Mouse (Mus musculus): ENCODE measurements at regions not wholly inside any gene's neighbourhood (a gene's known extent, or its start where the extent isn't known, plus 50 kb on each side); places are given as distances from the start of the nearest gene placed in this dataset.
A peak's percentile ranks its signal among the peaks of the same experiment; 100 is the strongest.
"Not testable (repeated sequence)": the region's sequence is repeated elsewhere in the genome, so short reads cannot be mapped to it uniquely, and the experiment has no call there.

DNA sequence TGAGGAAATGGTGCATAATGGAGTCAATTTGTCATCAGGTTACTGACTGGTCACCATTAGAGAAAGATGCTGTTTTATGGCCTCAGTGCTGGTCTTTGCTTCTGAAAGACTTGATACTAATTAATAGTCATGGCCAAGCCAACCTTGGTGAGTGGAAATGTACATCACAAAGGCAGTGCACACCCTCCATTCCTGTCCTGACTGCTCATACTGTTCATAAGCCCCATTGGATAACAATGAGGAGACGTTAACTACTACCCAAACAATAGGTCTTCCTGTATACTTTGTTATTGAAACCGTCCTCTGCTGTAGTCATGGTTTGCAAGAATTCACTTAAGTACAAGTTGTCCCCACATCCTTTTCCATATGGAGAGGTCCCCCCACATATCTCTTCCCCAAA is 605.8 kb upstream of the Slc35b3 start:
- no peak for DNase-seq (ENCODE audit: extremely low read depth, low read depth, low spot score)

DNA sequence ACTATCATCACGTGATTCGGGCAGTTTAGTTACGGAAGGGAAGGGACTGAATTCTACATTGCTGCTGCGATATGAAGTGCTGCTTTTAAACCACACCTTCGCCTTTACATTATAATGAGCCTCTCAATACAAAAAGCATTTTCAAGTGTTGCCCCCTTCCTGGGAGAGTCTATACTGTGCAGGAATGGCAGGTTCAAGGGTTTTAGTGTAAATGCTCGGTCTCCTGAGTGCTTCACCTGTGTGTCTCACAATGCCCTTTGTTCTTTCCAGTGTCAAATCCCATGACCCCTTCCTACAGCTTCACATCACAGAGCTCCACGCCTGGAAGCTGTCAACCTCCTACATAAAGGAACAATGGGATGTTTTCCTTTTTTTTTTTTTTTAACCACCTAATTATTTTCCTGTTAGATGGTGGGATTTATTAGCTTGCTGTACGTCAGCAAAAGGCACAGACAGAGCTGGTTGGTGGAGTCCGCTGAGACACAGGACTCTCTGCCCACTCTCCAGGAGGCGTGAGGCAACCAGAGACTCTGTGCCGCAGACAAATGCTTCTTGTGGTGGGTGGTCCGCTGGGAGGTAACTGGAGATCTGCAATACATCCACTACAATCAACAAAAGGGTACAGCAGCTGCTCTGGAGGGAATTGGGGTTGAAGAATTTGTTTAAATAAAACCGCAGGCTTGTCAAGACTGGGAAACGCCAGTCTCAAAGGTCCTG is 577.2 kb upstream of the Slc35b3 start:
- no peak for DNase-seq (ENCODE audit: extremely low read depth, low read depth, low spot score)

DNA sequence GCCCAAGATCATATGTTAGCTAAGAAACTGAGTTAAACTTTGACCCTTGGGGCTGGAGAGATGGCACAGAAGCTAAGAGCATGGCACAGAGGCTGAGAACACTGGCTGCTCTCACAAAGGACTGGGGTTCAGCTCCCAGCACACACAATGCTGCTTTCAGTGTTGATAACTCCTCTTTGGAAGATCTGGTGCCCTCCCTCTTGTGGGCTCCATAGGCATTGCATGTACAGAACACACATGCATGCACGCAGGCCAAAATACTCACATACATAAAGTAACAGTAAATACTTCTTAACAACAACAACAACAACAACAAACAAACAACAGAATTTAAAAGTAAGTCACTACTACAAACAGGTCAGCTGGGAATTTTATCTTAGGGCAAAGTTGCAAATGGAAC is 565.8 kb upstream of the Slc35b3 start:
- no peak for DNase-seq (ENCODE audit: extremely low read depth, low read depth, low spot score)

DNA sequence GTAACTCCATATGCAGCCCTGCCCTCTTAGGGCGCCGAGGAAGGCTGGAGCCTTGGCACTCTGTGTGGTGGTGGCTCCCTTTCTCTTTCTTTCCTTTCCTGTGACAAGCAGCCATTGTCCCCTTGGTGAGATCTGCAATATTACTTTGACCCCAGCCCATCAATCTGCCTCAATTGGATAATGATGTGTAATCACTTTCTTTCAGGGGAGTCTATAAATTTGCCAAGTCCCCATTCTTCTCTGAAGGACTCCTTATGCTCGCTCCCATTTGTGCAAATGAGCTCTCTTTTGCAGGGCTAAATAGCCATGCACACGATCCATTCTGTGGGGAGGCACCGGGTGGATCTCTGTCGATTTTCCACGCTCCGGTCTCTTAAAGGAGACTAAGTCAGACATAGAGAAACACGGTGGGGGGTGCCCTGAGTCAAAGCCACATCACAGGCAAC is 563.2 kb upstream of the Slc35b3 start:
- DNase-seq (ENCODE audit: extremely low read depth, low read depth, low spot score), result no peak

DNA sequence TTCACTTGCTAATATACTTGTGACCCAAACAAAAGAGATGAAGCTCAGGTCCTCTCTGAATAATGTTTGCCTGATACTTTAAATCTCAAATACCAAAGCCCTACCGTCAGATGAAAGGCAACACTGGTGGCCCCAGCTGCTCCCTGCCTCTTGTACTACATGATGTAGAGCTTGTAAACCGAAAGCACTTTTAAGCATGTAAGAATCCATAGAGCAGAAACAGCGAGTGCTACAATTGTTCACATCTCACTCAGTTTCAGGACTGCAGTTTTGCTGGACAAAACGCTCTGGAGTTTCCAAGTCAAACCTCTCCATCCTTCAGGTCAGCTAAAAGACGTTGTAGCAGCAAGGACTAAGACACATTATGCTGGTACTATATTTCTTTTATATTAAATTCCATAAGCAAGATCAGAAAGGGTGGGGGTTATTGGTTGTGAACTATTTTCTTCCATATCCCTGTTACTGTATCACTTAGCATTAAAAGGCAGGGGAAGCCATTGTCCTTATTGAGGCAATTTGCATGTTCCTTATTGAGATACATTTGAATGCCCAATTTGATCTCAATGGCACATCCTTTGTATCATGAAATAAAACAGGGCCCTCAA is 562.7 kb upstream of the Slc35b3 start:
- DNase-seq (ENCODE audit: extremely low read depth, low read depth, low spot score), result no peak

DNA sequence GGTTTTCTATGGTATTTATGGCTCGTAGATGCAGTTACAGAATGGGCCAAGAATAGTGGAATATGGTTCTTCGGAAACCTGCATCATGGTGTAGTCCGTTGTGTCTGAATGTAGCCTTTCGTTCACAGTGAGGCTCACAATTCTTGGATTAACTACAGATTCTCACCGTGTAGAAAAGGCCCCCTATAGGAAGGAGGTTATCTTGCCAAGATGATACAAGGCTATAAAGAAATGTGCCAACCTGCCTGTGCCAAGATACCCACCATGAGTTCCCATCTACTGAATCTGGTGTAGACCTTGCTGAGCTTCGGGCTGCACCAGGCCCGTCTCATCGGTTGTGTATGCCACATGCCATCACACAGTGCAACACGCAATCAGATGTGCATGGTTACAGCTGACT is 560.2 kb upstream of the Slc35b3 start:
- no peak for DNase-seq (ENCODE audit: extremely low read depth, low read depth, low spot score)

DNA sequence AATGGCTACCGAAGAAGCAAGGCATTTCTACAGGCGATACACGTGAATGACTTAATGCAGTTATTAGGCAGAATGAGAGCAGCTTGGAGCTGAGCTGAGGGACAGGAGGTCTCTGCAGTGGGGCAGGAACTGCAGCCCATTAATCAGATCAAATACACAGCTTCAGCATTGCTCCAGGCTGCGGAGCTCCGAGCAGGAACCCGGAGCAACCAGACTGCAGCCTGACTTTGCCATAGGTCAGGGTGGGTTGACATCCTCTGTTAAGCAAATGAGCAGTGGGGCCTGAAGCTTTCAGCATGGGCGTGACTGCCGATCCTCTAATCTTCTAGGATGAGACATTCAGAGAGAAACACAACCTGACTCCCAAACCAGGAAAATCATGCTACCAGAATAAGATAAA is 555.4 kb upstream of the Slc35b3 start:
- DNase-seq (ENCODE audit: extremely low read depth, low read depth, low spot score), result no peak

DNA sequence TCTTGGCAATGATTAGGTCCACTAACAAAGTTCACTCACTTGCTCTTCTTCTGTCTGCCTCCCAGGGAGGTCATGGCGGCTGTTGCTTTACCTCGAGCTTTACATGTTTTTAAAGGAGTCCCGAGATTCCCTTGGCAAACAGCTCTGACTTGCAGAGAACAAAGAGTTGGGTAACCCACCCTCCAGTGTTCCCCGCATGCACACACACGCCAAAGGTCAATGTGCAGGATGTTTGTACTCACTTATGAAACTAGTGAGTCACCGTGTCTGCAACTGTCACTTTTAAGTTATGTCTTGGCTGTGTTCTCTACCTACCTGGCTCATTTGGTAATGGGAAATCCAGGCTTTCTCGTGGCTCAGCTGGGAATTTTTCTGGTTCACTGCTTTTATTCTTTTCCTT is 529.1 kb upstream of the Slc35b3 start:
- DNase-seq (ENCODE audit: extremely low read depth, low read depth, low spot score), result peak; percentile 81

DNA sequence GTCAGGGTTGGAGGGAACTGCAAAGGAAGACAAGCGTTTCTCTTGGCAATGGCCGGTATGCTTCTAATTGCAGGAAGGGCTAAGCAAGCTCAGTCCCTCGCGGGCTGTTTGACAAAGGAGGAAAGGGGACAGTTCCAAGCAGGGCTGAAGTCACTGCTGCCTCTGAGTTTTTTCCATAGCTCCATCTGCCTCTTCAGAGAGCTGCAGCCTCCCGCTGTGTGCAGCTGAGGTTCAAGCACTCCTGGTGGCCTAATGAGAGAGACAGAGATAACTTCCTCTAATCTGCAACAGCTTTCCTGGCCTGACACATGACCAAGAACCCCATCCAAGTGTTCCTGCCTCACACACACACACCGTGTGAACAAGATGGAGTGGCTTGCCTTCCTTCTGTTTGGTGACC is 511.9 kb upstream of the Slc35b3 start:
- no peak for DNase-seq (ENCODE audit: extremely low read depth, low read depth, low spot score)

DNA sequence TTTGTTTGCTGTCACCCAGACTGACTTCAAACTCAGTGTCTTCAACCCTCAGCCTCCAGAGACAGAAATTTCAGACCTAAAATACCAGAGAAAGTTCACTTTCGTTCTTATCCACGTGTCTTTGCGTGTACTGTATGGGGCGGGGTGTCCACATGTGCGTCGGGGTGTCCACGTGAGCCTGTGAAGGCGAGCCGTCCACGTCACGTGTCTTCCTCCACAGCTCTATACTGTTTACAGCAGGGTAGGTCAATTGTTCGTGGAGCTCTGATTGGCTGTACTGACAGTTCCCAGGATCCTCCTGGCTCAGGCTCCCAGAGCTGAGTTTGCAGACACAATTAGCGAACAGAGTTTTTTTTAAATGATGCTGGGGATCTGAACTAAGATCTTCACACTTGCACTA is 481.1 kb upstream of the Slc35b3 start:
- DNase-seq (ENCODE audit: extremely low read depth, low read depth, low spot score), result no peak

DNA sequence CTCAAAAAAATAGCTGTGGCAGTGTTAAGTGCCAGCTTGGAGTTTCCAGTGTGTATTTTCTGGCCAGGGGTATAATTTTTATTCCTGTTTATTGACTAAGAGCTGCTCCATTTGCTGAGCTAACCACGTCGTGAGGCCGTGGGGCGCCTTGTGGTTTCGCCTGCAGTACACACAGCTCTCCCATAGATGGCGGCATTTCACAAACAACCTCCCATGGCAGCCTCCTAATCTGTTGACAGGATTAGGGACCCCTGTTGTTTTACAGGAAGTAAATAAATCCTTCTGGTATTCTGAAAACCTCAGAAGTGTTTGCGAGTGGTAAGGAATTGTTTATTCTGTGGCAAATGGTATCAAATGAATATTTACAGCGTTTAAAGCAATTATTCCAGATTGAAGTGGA is 480.2 kb upstream of the Slc35b3 start:
- DNase-seq (ENCODE audit: extremely low read depth, low read depth, low spot score), result no peak

DNA sequence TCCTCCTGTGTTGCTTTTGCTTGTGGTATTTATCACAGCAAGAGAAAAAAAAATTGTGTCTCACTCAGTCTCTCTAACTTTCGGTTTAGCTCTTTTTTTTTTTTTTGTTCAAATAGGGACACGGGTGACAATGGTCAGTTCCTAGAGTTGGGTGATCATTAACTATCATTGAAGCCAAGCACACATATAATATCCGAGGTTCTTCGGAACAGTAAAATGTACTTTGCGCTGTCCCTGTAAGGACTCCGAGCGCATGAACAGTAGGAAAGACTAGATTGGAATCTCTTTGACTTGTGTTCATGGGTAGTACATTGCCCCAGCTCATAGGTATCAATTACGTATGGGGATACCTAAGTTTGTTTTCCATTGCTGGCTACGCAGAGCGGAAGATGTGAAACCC is 479.7 kb upstream of the Slc35b3 start:
- DNase-seq (ENCODE audit: extremely low read depth, low read depth, low spot score), result no peak

DNA sequence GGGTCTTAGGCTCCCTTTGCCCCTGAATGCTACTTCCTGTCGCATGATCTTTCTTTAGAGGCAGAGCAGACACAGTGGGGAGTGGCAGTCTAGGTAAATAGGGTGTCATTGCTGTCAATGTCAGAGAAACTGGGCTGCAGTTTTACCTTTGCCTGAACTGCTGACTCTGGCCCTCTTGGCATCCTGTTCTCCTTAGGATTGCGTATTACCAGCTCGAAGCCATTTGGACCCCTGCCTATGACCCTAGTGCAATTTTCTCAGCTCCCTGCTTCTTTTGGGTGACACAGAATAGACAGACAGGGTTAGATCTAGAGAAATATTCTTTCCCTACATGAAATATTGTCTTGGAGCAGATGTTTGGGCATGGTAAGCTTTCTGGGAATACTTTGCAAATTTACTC is 467.3 kb upstream of the Slc35b3 start:
- DNase-seq (ENCODE audit: extremely low read depth, low read depth, low spot score), result no peak

DNA sequence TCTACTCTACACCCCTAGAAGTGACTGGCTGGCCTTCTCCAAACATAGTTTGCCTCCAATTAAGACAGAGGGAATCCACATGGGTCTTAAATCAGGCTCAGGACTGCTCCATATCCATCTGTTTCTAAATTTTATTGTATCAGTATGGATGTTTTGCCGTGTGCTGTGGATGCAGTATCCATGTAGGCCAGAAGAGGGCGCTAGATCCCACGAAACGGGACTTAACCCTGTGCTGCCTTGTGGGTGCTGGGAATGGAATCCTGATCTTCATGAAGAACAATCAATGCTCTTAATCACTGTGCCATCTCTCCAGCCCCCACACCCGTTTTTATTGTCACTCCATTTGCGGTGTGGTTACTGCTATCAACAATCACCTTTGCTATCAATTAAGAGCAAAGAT is 465.3 kb upstream of the Slc35b3 start:
- DNase-seq (ENCODE audit: extremely low read depth, low read depth, low spot score), result no peak

DNA sequence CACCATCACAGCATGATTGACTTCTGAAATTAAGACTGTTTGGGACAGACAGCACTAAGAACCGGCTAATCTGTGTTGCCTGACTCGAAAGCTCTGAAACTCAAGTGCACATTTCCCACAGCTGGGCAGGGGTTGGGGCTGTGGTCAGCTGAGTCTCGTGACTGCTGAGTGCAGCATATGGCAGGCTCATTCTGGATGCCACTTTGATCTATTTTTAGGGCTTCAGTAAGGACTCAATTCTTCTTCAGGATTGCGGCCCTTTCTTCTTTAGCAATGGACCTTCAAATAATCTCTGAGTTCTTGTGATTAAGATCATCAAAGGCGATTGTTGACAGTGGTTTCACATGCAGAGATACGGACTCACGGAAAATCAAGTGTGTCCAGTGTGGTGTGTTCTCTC is 457.5 kb upstream of the Slc35b3 start:
- no peak for DNase-seq (ENCODE audit: extremely low read depth, low read depth, low spot score)

DNA sequence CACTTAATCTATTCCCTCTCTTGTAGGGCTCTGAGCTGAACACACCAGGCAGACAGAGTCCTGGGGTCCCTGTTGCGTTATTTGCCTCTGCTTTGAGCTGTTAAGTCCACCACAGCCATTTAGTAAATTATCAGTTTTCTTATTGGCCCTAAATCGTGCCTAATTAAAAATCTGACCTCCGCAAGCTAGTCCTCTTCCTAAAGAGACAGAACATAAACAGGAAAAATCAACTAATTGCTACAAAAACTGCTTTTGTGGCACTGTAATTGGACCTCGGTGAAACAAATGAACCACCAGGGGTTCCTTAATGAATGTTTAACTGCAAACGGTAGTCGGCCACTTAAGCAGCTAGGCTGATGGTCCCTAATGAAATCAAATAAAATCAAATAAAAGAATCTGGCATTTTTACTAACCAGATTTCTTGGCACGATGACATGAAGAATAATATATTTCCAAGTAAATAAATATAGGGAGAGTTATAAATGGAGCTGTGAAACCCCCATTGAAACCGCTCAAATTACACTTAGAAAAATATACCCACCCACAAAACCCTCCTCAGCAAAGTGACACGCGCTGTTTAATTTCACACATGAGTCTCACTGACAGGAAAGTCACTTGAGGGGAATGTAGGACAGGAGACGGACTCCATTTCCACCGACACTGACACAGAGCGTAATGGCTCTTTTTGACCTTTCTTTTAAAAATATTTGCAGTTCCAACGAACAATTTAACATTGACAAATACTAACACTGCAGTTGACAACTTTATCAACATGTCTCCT is 451.0 kb upstream of the Slc35b3 start:
- no peak for DNase-seq (ENCODE audit: extremely low read depth, low read depth, low spot score)

DNA sequence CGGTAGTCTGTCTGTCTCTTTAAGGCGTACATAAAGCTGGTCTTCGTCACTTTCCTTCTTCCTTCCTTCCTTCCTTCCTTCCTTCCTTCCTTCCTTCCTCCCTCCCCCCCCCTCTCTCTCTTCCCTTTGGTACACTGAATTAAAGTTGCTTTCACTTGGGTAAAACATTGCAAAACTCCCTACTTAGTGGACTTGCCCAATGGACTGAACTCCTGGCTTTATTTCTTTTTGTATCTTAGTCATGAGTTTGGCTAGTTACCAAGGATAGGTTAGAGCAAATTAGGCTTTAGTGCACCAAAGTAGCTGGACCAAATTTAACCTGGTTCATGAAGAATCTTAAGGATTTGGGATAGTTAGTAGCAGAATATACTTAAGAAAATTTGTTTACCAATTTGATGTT is 431.9 kb upstream of the Slc35b3 start:
- peak; percentile 5 for DNase-seq (ENCODE audit: extremely low read depth, low read depth, low spot score)

DNA sequence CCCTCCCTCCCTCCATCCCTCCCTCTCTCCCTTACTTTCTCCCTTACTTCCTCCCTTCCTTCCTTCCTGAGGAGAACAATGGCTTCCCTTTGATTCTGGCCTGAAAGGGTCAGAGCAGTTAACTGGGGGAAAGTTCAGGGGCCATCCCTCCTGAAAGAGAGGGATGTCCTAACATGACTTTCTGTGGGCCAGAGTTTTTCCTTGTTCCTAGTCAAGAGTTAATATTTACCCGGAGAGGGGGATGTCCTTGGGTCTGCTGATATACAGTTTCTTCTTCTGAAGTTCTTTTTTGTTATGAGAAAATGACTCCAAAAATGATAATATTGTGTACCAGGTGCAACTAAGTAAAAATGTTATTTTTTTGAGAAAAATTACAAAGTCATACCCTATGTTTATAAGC is 431.5 kb upstream of the Slc35b3 start:
- DNase-seq (ENCODE audit: extremely low read depth, low read depth, low spot score), result not testable (repeated sequence)

DNA sequence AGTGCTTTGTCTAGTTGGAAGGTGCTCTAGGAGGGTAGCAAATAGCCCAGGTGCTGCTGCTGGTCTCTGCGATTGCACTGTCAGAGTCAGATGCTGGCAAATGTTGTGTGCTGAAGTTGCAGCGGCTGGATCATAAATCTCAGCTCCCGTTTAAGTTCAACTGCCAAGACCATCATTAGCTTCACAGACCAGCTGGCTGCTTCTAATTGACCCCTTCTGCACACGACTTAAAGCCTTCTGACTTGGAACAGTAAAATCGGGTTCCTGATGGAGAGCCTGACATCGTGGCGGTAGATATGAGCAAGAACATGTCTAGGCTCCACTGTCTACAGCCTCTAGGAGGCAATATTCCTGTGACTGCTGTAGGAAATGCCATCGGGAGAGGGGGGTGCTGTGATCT is 416.0 kb upstream of the Slc35b3 start:
- DNase-seq (ENCODE audit: extremely low read depth, low read depth, low spot score), result no peak

DNA sequence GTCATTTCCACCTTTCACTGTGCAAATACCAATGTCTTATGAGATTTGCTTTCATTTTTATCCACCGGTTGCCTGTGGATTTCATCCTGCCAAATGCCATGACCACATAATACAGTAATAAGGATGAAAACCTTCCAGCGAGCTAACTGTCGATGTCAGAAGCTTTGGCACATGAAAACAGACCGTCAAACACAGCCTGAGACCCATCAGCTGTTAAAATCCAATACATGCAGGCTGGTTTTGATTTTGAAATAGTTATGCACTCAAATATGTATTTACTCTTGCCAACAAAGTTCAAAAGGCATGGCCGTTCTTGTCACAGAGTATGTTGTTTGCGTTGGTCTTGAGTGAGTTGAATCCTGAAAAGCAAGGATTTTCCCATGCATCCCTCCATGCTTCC is 415.6 kb upstream of the Slc35b3 start:
- DNase-seq (ENCODE audit: extremely low read depth, low read depth, low spot score), result no peak

DNA sequence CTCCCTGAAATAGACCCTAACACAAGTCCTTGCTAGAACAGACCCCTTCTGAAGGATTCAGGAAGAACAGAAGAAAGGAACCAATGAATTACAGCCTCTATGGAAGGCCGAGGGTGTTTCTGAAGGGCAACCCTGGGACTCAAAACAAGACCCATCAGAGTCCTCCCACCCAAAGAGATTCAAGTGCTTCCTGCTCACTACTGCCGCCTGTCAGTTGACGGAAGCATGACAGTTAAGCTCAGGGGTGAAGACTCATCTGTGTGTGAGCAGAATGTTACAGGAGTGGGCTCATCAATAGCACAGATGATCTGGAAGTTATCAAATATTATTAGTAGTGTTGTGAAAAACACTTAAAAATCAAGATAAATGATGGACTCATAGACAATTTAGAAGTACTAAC is 411.9 kb upstream of the Slc35b3 start:
- DNase-seq (ENCODE audit: extremely low read depth, low read depth, low spot score), result no peak

DNA sequence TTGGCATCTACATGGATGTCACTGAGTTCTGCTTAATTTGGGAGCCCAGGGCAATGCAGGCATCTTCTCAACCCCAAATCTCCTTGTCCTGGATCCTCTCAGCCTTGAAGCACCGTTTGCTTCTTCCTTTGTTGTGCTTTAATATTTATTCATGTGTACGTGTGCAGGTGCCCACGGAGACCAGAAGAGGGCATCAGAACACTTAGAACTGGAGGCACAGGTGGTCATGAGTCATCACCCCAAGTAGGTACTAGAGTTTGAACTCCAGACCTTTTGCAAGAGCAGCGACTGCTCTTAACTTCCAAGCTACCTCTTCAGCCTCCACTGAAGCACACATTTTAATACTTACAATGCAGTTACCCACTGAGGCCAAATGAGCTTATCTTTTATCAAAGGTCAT is 403.0 kb upstream of the Slc35b3 start:
- DNase-seq (ENCODE audit: extremely low read depth, low read depth, low spot score), result no peak
